Mouse (Mus musculus): ENCODE measurements at regions not wholly inside any gene's neighbourhood (a gene's known extent, or its start where the extent isn't known, plus 50 kb on each side); places are given as distances from the start of the nearest gene placed in this dataset.
"Not testable (repeated sequence)": the region's sequence is repeated elsewhere in the genome, so short reads cannot be mapped to it uniquely, and the experiment has no call there.

DNA sequence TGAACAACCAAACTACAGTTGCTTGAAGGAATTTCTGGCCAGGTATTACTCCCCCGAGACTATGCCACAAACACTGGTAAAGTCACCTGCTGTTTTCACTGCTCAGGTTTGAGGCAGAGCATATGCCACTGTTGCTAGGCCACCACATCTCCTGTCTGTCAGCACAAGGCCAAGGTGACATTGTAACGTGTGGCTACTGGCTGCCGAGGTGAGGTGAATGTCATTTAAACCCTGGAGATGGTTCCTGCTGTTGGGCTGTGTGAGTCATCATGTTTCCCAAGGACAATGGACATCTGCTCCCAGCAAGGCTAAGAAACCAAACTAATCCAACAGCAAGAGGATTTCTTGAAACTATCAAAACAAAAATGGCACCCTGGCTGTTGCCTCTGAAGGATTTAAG lies 67.2 kb upstream of the Zcchc2 start:
- WGBS (ENCODE audit: insufficient replicate concordance), result 55% methylated on average over 3 of the region's 3 CpGs
- Histone ChIP-seq H3K4me1 (replicated peaks) (peaks cover 3% of the 10 kb centered on the region), H3K4me3 (replicated peaks) (no peak overlapping the region), H3K36me3 (no peaks in the 10 kb centered on the region), H3K27me3 (no peaks in the 10 kb centered on the region), H3K9me3 (replicated peaks) (no peaks in the 10 kb centered on the region), H3K27ac (no peak overlapping the region), H3K9ac (no peak overlapping the region), H3K4me2 (no peak overlapping the region)
- DNase-seq (no peak), ATAC-seq (ENCODE audit: low read depth) (no peak)

DNA sequence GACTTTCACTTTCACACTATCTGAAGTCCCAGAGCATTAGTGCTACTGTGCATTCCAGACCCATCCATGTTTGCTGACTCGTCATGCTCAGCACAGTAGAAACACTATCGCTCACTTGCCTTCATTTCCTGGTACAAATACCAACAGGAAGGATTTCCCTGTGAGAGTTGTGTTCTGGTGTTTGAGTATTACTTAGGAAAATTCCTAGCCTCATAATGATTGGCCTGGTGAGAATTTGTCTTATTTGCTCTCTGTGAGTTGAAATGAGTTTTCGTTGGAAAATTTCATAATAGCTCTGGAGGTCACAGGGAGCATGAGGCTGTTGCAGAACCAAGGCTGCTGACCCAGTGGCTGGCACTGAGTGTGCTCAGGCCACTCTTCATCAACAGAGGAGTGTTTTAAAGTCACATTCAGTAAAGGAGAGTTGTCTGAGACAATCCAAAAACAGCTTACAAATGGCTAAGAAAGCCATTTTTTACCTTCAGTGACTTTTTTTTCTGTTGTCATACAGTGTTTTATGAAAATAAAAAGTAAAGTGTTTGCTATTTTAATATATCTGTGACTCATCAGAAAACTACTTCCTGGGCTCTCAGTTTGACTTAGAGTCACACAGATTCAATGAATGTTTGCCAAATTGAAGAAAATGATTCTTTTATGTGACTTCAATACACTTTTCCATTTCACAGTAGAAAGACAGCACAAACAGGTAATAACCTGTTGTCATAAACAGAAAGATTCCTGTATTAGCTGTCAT lies 64.4 kb upstream of the Zcchc2 start:
- no peak overlapping the region for H3K9ac ChIP-seq
- ATAC-seq (ENCODE audit: low read depth), result no peak
- WGBS (ENCODE audit: insufficient replicate concordance), result 54% methylated on average over 3 of the region's 3 CpGs
- no peaks in the 10 kb centered on the region for H3K36me3 ChIP-seq
- no peak overlapping the region for H3K4me3 ChIP-seq (replicated peaks)
- H3K4me2 ChIP-seq, result no peak overlapping the region
- no peak overlapping the region for H3K27ac ChIP-seq
- H3K4me1 ChIP-seq (replicated peaks), result peaks cover 3% of the 10 kb centered on the region
- no peaks in the 10 kb centered on the region for H3K9me3 ChIP-seq (replicated peaks)
- DNase-seq, result no peak
- H3K27me3 ChIP-seq, result no peaks in the 10 kb centered on the region

DNA sequence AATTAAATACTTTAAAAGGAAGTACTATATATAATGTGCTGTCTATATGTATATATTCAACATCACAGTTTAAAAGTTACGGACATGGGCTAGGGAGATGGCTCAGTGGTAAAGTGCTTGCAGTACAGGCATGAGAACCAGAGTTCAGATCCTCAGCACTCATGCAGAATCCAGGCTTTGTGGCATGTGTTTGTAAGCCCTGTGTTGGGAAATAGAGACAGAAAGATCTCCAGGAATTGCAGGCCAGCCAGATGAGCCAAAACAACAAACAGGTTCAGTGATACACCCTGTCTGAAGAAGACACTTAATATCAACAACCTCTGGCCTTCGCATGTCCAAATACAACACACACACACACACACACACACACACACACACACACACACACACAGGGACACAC lies 63.3 kb upstream of the Zcchc2 start:
- ATAC-seq (ENCODE audit: low read depth) (no peak), DNase-seq (no peak)
- no peaks in the 10 kb centered on the region for H3K27me3 ChIP-seq
- no peak overlapping the region for H3K9ac ChIP-seq
- no peaks in the 10 kb centered on the region for H3K9me3 ChIP-seq (replicated peaks)
- no peak overlapping the region for H3K27ac ChIP-seq
- WGBS (ENCODE audit: insufficient replicate concordance), result 84% methylated on average over 2 of the region's 2 CpGs
- no peak overlapping the region for H3K4me2 ChIP-seq
- H3K4me1 ChIP-seq (replicated peaks), result peaks cover 3% of the 10 kb centered on the region
- no peak overlapping the region for H3K4me3 ChIP-seq (replicated peaks)
- no peaks in the 10 kb centered on the region for H3K36me3 ChIP-seq

DNA sequence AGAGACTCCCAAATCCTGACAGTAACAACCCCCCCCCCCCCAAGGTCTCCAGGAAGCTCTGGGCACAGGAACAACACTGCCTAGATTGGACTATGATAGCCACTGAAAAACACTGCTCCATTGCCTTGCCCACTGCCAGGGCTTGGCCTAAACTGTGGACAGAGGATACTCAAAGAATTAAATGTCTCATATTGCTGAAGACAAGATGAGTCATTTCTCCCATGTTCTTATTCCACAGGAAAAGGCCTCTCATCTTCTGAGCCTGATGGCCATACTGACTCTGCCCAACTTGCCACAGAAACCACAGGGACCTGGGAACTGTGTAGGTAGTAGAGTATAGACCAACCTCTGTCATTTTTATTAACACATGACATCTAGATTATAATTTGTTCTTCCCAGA lies 59.4 kb upstream of the Zcchc2 start:
- ATAC-seq (ENCODE audit: low read depth), result no peak
- H3K9me3 ChIP-seq (replicated peaks), result no peaks in the 10 kb centered on the region
- no peak overlapping the region for H3K27ac ChIP-seq
- no peak for DNase-seq
- H3K4me2 ChIP-seq, result no peak overlapping the region
- H3K4me3 ChIP-seq (replicated peaks), result no peak overlapping the region
- no peaks in the 10 kb centered on the region for H3K36me3 ChIP-seq
- H3K4me1 ChIP-seq (replicated peaks), result no peaks in the 10 kb centered on the region
- H3K9ac ChIP-seq, result no peak overlapping the region
- H3K27me3 ChIP-seq, result no peaks in the 10 kb centered on the region

DNA sequence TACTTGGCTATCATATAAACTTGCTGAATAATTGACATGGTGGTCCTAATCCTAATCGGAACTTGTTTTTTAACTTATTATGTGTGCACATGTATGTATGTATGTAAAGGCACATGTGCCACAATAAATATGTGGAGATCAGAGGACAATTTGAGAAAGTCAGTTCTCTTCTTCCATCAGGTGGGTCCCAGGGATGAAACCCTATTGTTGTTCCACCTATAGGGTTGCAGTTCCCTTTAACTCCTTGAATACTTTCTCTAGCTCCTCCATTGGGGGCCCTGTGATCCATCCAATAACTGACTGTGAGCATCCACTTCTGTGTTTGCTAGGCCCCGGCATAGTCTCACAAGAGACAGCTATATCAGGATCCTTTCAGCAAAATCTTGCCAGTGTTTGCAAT lies 56.0 kb upstream of the Zcchc2 start:
- 74% methylated on average over 2 of the region's 2 CpGs for whole genome bisulfite sequencing (ENCODE audit: insufficient replicate concordance)
- not testable (repeated sequence) for H3K9ac ChIP-seq; H3K4me2 ChIP-seq; H3K9me3 ChIP-seq (replicated peaks); H3K4me1 ChIP-seq (replicated peaks); DNase-seq; H3K36me3 ChIP-seq; H3K4me3 ChIP-seq (replicated peaks); ATAC-seq (ENCODE audit: low read depth); H3K27me3 ChIP-seq; H3K27ac ChIP-seq

All from liver, embryonic 13.5 days (tissue).